Mouse (Mus musculus) lung, adult 2 months (tissue): ENCODE measurements around the gene Pfkfb2.

Experiments
- CTCF ChIP-seq: fragments of 200-500 bp; IDR thresholded peaks from 2 replicates; pipeline ENCODE4 v1.5.1; 2011; ENCODE audit warnings: mild to moderate bottlenecking, low read length, control low read depth; ENCODE audit not compliant: insufficient read depth
- POLR2A ChIP-seq: fragments of 200-500 bp; IDR thresholded peaks from 2 replicates; pipeline ENCODE4 v1.6.1; 2011; ENCODE audit warnings: low read depth, mild to moderate bottlenecking, control low read depth, low read length, borderline replicate concordance; ENCODE audit errors: extremely low read depth

- TF ChIP-seq CTCF (no peak), POLR2A (no peak; the same call in 1 of the 2 replicates)
Observed at GRCm38 (mm10) chr1:130764027-130764461, 35.0 kb upstream of the Pfkfb2 start.
